Mouse (Mus musculus): Measurements from ENCODE around the gene Rnps1. TPM values are rescaled to one million over a fixed set of nuclear protein-coding genes. Genes with fewer than 3 reads are reported as not detected.
A peak's percentile ranks its signal among the peaks of the same experiment; 100 is the strongest.

The Rnps1 gene
- polyA plus RNA-seq (2012; rRNA removed): 73.0 and 76.9 TPM in 2 replicates

DNA sequence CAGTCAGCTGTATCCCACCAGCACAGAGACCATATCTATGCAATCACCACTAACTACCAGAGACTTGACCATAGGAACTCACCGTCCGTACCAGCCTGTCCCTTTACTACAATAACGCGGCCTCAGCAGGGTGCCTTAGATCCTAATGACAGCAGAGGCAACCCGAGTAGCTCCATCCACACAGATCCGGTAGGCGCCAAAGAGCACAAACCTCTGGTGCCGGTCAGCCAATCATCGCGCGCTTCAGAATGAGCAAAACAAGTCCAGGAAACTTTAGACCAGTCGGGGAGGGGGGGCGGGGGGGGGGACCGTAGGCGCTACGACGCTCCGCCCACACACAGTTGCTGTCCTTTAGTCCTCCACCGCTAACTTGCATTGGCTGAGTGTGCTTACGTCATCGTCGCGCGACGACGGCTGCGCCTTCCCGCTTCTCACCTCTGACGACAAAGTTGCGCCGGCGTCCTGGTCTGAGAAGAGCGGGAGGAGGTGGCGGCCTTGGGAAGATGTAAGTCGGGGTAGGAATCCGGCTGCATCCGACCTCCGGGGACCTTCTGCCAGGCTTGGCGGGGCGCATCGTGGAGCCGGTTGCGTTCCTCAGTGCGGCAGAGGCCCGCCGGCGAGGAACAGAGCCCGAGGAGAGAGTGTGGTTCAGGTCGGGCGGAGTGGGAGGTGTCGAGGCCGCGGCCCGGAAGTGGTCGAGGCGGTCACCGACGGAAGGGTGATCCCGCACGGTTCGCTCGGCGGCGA, at the start of gene Rnps1:
Rnps1 (plus strand) TSS at position 336 of the 747 bp plus-strand sequence.
- Histone ChIP-seq H3K36me3 (ENCODE audit: control insufficient read depth, insufficient read depth, low read length) (no peaks in the 10 kb centered on the region; the same call in 1 of the 2 replicates), H3K27me3 (replicated peaks; ENCODE audit: control insufficient read depth, insufficient read depth, low read length) (no peaks in the 10 kb centered on the region), H3K4me1 (ENCODE audit: control insufficient read depth, insufficient read depth, low read length) (peaks cover 13% of the 10 kb centered on the region; the same call in 1 of the 2 replicates), H3K27ac (ENCODE audit: insufficient read depth, low read depth, low read length) (peak within 1 kb of the TSS; percentile 73), H3K4me3 (ENCODE audit: insufficient read depth, low read depth, low read length) (peak within 1 kb of the TSS; percentile 75)
- DNase-seq: peak; percentile 97
- peak; percentile 46 for TF ChIP-seq POLR2A (IDR thresholded peaks at IDR 0.05; ENCODE audit: low read depth, low read length)
- no peak for TF ChIP-seq CTCF (conservative IDR thresholded peaks at IDR 0.05; ENCODE audit: insufficient read depth, insufficient read length, low read depth, low read length)
- WGBS: under 1% methylated on average over 64 of the region's 64 CpGs

DNA sequence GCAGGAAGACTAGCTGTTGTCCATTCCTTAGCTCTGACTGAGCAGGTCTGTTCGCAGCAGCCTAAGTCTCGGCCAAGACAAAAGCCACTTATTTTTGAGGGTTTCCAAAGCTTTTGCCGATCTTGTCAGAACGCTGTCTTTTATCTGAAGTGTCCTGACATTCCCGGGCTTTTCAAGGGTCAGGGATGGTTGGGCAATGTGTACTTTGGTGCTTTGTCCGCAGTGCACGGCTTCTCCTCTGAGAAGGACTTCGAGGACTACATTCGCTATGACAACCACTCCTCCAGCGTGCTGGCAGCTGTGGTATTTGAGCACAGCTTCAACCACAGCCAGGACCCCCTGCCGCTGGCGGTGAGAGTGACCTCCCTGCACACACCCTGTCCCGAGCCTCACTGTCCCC, 48.5 kb upstream of the Rnps1 start:
- Histone ChIP-seq H3K27me3 (replicated peaks; ENCODE audit: control insufficient read depth, insufficient read depth, low read length) (no peaks in the 10 kb centered on the region), H3K4me1 (ENCODE audit: control insufficient read depth, insufficient read depth, low read length) (peaks cover 8% of the 10 kb centered on the region; the same call in 1 of the 2 replicates), H3K27ac (ENCODE audit: insufficient read depth, low read depth, low read length) (no peak overlapping the region), H3K36me3 (ENCODE audit: control insufficient read depth, insufficient read depth, low read length) (peaks cover 4% of the 10 kb centered on the region; the same call in 1 of the 2 replicates), H3K4me3 (ENCODE audit: insufficient read depth, low read depth, low read length) (no peak overlapping the region)
- 60% methylated on average over 13 of the region's 13 CpGs for WGBS
- peak; percentile 69 for DNase-seq
- TF ChIP-seq CTCF (conservative IDR thresholded peaks at IDR 0.05; ENCODE audit: insufficient read depth, insufficient read length, low read depth, low read length): no peak
- no peak for TF ChIP-seq POLR2A (IDR thresholded peaks at IDR 0.05; ENCODE audit: low read depth, low read length)

DNA sequence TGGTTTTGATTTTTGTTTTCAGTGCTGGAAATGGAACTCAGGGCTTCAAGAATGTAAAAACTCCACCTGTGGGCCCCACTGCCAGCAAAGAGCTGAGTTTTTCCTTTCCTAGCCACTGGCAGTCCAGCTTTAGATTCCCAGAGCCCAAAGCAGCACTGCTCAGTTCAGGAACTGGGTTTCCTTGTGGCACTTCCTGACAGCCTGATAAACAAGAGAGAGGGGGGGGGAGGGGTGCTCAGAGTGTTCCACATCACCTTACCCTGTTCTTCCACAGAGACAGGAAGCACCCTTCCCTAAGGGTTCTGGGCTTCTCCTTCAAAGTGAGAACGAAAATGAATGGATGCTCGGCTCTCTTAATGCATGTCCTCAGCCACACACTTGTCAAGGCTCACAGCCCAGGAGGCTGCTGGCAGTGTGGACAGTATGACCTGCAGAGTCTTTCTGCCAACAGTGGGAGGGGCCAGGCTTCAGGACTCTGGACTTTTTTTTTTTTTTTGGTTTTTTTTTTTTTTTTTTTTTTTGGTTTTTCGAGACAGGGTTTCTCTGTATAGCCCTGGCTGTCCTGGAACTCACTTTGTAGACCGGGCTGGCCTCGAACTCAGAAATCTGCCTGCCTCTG, 39.2 kb upstream of the Rnps1 start:
- Histone ChIP-seq H3K27ac (ENCODE audit: insufficient read depth, low read depth, low read length) (no peak overlapping the region; the same call in 1 of the 2 replicates), H3K4me1 (ENCODE audit: control insufficient read depth, insufficient read depth, low read length) (no peaks in the 10 kb centered on the region), H3K4me3 (ENCODE audit: insufficient read depth, low read depth, low read length) (no peak overlapping the region), H3K36me3 (ENCODE audit: control insufficient read depth, insufficient read depth, low read length) (peaks cover 9% of the 10 kb centered on the region; the same call in 1 of the 2 replicates), H3K27me3 (replicated peaks; ENCODE audit: control insufficient read depth, insufficient read depth, low read length) (no peaks in the 10 kb centered on the region)
- 44% methylated on average over 5 of the region's 5 CpGs for WGBS
- peak; percentile 75 for DNase-seq
- no peak for TF ChIP-seq CTCF (conservative IDR thresholded peaks at IDR 0.05; ENCODE audit: insufficient read depth, insufficient read length, low read depth, low read length)
- no peak for TF ChIP-seq POLR2A (IDR thresholded peaks at IDR 0.05; ENCODE audit: low read depth, low read length)

- H3K27me3 ChIP-seq (replicated peaks; ENCODE audit: control insufficient read depth, insufficient read depth, low read length): no peaks in the 10 kb centered on the region
- no peaks in the 10 kb centered on the region for H3K4me1 ChIP-seq (ENCODE audit: control insufficient read depth, insufficient read depth, low read length)
- peaks cover 9% of the 10 kb centered on the region; the same call in 1 of the 2 replicates for H3K36me3 ChIP-seq (ENCODE audit: control insufficient read depth, insufficient read depth, low read length)
- TF ChIP-seq POLR2A (IDR thresholded peaks at IDR 0.05; ENCODE audit: low read depth, low read length) (no peak), CTCF (conservative IDR thresholded peaks at IDR 0.05; ENCODE audit: insufficient read depth, insufficient read length, low read depth, low read length) (no peak)
- 94% methylated on average over 6 of the region's 6 CpGs for WGBS
- no peak overlapping the region for H3K27ac ChIP-seq (ENCODE audit: insufficient read depth, low read depth, low read length)
- no peak for DNase-seq
- no peak overlapping the region for H3K4me3 ChIP-seq (ENCODE audit: insufficient read depth, low read depth, low read length)
These were observed 38.5 kb upstream of the Rnps1 start for GRCm38 (mm10) chr17:24375886-24376285.

DNA sequence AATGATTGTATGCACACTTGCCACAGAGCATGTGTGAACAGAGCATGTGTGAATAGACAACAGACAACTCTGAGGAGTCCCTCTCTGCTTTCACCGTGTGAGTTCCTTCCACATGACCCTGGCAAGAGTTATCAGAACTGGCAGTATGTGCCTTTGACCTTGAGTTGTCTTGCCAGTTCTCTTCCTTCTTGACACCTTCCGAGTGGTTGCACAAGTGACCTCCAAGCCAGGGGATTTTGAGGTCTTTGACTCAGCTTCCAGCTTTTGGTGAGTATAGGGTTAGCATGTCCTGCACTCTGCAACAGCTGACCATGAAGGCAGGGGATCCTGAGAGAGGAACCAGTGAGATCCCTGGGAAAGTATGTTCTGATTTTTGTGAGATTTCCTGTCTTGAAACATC, 35.9 kb upstream of the Rnps1 start:
- DNase-seq: no peak
- no peak overlapping the region for H3K4me3 ChIP-seq (ENCODE audit: insufficient read depth, low read depth, low read length)
- peaks cover 11% of the 10 kb centered on the region; the same call in 1 of the 2 replicates for H3K36me3 ChIP-seq (ENCODE audit: control insufficient read depth, insufficient read depth, low read length)
- WGBS: 53% methylated on average over 2 of the region's 2 CpGs
- H3K27ac ChIP-seq (ENCODE audit: insufficient read depth, low read depth, low read length): no peak overlapping the region
- TF ChIP-seq POLR2A (IDR thresholded peaks at IDR 0.05; ENCODE audit: low read depth, low read length) (no peak), CTCF (conservative IDR thresholded peaks at IDR 0.05; ENCODE audit: insufficient read depth, insufficient read length, low read depth, low read length) (no peak)
- H3K27me3 ChIP-seq (replicated peaks; ENCODE audit: control insufficient read depth, insufficient read depth, low read length): no peaks in the 10 kb centered on the region
- H3K4me1 ChIP-seq (ENCODE audit: control insufficient read depth, insufficient read depth, low read length): no peaks in the 10 kb centered on the region

DNA sequence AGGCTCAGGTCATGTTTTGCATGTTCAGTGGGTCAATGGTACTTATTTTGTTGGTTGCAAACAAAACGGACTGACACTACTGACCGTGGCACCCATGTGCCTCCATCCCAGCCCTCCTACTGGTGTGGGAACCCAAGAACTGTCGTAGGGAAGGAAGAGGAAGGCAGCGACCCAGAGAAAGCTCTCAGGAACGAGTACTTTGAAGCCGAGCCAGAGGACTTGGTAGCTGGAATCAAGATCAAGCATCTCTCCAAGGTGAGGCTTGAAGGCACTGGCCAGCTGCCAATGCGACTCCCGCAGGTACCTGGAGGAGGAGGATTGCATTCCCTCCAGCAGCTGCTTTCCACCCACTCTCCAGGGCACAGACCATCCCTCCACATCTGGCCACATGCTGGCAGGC, 30.6 kb upstream of the Rnps1 start:
- Histone ChIP-seq H3K4me3 (ENCODE audit: insufficient read depth, low read depth, low read length) (no peak overlapping the region), H3K27me3 (replicated peaks; ENCODE audit: control insufficient read depth, insufficient read depth, low read length) (no peaks in the 10 kb centered on the region), H3K36me3 (ENCODE audit: control insufficient read depth, insufficient read depth, low read length) (peaks cover 2% of the 10 kb centered on the region), H3K4me1 (ENCODE audit: control insufficient read depth, insufficient read depth, low read length) (no peaks in the 10 kb centered on the region), H3K27ac (ENCODE audit: insufficient read depth, low read depth, low read length) (no peak overlapping the region)
- TF ChIP-seq POLR2A (IDR thresholded peaks at IDR 0.05; ENCODE audit: low read depth, low read length) (no peak), CTCF (conservative IDR thresholded peaks at IDR 0.05; ENCODE audit: insufficient read depth, insufficient read length, low read depth, low read length) (no peak)
- no peak for DNase-seq
- WGBS: 63% methylated on average over 8 of the region's 8 CpGs

DNA sequence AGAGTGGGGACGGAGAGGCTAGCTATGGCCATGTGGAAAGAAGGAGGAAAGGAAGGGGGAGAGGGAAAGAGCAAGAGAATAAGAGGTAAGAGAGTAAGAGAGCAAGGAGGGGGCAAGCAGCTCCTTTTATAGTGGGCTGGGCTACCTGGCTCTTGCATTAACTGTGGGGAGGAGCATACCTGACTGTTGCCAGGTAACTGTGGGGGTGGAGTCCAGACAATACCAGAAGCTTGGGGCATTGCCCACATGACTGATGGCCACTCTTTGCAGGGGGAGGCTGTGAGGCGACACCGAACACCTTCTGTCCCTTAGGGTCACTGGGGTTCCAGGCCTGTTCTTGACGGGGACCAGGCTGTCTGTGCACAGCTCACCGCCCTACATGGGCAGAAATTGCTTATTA, 25.7 kb upstream of the Rnps1 start:
- no peak overlapping the region for H3K27ac ChIP-seq (ENCODE audit: insufficient read depth, low read depth, low read length)
- no peak overlapping the region for H3K4me3 ChIP-seq (ENCODE audit: insufficient read depth, low read depth, low read length)
- no peaks in the 10 kb centered on the region; the same call in none of the 2 replicates for H3K36me3 ChIP-seq (ENCODE audit: control insufficient read depth, insufficient read depth, low read length)
- no peaks in the 10 kb centered on the region for H3K27me3 ChIP-seq (replicated peaks; ENCODE audit: control insufficient read depth, insufficient read depth, low read length)
- no peaks in the 10 kb centered on the region for H3K4me1 ChIP-seq (ENCODE audit: control insufficient read depth, insufficient read depth, low read length)
- WGBS: 81% methylated on average over 5 of the region's 5 CpGs
- TF ChIP-seq CTCF (conservative IDR thresholded peaks at IDR 0.05; ENCODE audit: insufficient read depth, insufficient read length, low read depth, low read length) (no peak), POLR2A (IDR thresholded peaks at IDR 0.05; ENCODE audit: low read depth, low read length) (no peak)
- DNase-seq: no peak

Data from kidney, adult 2 months (tissue).